Mouse (Mus musculus) kidney, embryonic 14.5 days (tissue): ENCODE data around the gene Snx9. TPM values are rescaled to one million over a fixed set of nuclear protein-coding genes. Genes with fewer than 3 reads are reported as not detected.

Source experiments
- ATAC-seq: fragments of 200-750 bp; cut with Nextera tagmentation; 2 replicates; pipeline ENCODE4 v1.8.0; 2017; ENCODE audit warnings: moderate number of reproducible peaks, mild to moderate bottlenecking, moderate TSS enrichment, moderate library complexity; ENCODE audit not compliant: low FRiP score, low TSS enrichment
- H3K27ac ChIP-seq: fragments of 300-500 bp; sonication (generic); 2 replicates; pipeline ENCODE4 v1.5.1; 2014; ENCODE audit warnings: low read depth, mild to moderate bottlenecking, low read length, moderate library complexity, mixed read lengths
- H3K27me3 ChIP-seq: fragments of 300-500 bp; sonication (generic); 2 replicates; pipeline ENCODE4 v1.6.1; 2014; ENCODE audit warnings: mild to moderate bottlenecking, low read length; ENCODE audit not compliant: control insufficient read depth, insufficient read depth
- H3K36me3 ChIP-seq: fragments of 300-500 bp; sonication (generic); 2 replicates; pipeline ENCODE4 v1.6.1; 2014; ENCODE audit warnings: low read length, mixed read lengths; ENCODE audit not compliant: control insufficient read depth, insufficient read depth
- H3K4me1 ChIP-seq: fragments of 300-500 bp; sonication (generic); 2 replicates; pipeline ENCODE4 v1.6.1; 2014; ENCODE audit warnings: low read length, mixed read lengths; ENCODE audit not compliant: control insufficient read depth, insufficient read depth
- H3K4me2 ChIP-seq: fragments of 300-500 bp; sonication (generic); replicated peaks from 2 replicates; pipeline ENCODE4 v1.6.1; 2014; ENCODE audit warnings: low read depth, mild to moderate bottlenecking, low read length
- H3K4me3 ChIP-seq: fragments of 300-500 bp; sonication (generic); 2 replicates; pipeline ENCODE4 v1.5.1; 2014; ENCODE audit warnings: mild to moderate bottlenecking, low read length
- H3K9ac ChIP-seq: fragments of 300-500 bp; sonication (generic); 2 replicates; pipeline ENCODE4 v1.6.1; 2014; ENCODE audit warnings: low read depth, mild to moderate bottlenecking, low read length, moderate library complexity
- H3K9me3 ChIP-seq: fragments of 300-500 bp; sonication (generic); 2 replicates; pipeline ENCODE4 v1.6.1; 2016; ENCODE audit warnings: low read length; ENCODE audit not compliant: control insufficient read depth
- WGBS: fragments of 180-500 bp; shearing (Covaris S2); extraction: QIAGEN DNeasy Blood & Tissue Kit; methylation state at CpG from one replicate; pipeline ENCODE4 v1.1.7; 2014; 5-methylcytosine and 5-hydroxymethylcytosine counted together
- polyA plus RNA-seq: library from polyadenylated mRNA; unstranded; fragments of >200 nt; fragmentation: Nextera tagmentation; extraction: Ambion mirVana; gene quantifications from 2 replicates; pipeline ENCODE4 v1.2.1, GENCODE M21; 2014

The Snx9 gene
- polyA plus RNA-seq, 1 experiment from 2014 or later, result 44.5 TPM

- Histone ChIP-seq H3K36me3 (no peaks in the 10 kb centered on the region), H3K27ac (no peak overlapping the region; the same call in 1 of the 2 replicates), H3K4me3 (no peak overlapping the region), H3K4me1 (peaks cover 30% of the 10 kb centered on the region), H3K4me2 (peak overlapping the region; percentile 8; the same call in 1 of the 2 replicates), H3K27me3 (no peaks in the 10 kb centered on the region), H3K9ac (no peak overlapping the region), H3K9me3 (no peaks in the 10 kb centered on the region)
- WGBS, result 64% methylated on average over 20 of the region's 20 CpGs
- no peak for ATAC-seq
Measured at GRCm38 (mm10) chr17:5976221-5977055, 135.3 kb downstream of the Snx9 start.

GRCm38 (mm10) chr17:5977056-5977920, 136.2 kb downstream of the Snx9 start:
- no peak overlapping the region for H3K4me3 ChIP-seq
- no peaks in the 10 kb centered on the region for H3K27me3 ChIP-seq
- H3K4me1 ChIP-seq, result peaks cover 30% of the 10 kb centered on the region
- no peak for ATAC-seq
- no peaks in the 10 kb centered on the region for H3K36me3 ChIP-seq
- no peak overlapping the region for H3K4me2 ChIP-seq
- WGBS, result 37% methylated on average over 16 of the region's 16 CpGs
- no peaks in the 10 kb centered on the region for H3K9me3 ChIP-seq
- no peak overlapping the region for H3K9ac ChIP-seq
- H3K27ac ChIP-seq, result no peak overlapping the region; the same call in 1 of the 2 replicates

- peaks cover 30% of the 10 kb centered on the region for H3K4me1 ChIP-seq
- no peak overlapping the region for H3K4me3 ChIP-seq
- no peak overlapping the region for H3K27ac ChIP-seq
- no peak for ATAC-seq
- H3K36me3 ChIP-seq, result no peaks in the 10 kb centered on the region
- H3K4me2 ChIP-seq, result no peak overlapping the region
- H3K27me3 ChIP-seq, result no peaks in the 10 kb centered on the region
- no peak overlapping the region for H3K9ac ChIP-seq
- WGBS, result 81% methylated on average over 8 of the region's 8 CpGs
- H3K9me3 ChIP-seq, result no peaks in the 10 kb centered on the region
Measured at GRCm38 (mm10) chr17:5977921-5978504, 136.9 kb downstream of the Snx9 start.

- H3K27ac ChIP-seq, result no peak overlapping the region
- no peak overlapping the region for H3K4me3 ChIP-seq
- H3K27me3 ChIP-seq, result no peaks in the 10 kb centered on the region
- peaks cover 30% of the 10 kb centered on the region for H3K4me1 ChIP-seq
- no peak overlapping the region for H3K4me2 ChIP-seq
- no peak for ATAC-seq
- no peak overlapping the region for H3K9ac ChIP-seq
- H3K9me3 ChIP-seq, result no peaks in the 10 kb centered on the region
- no peaks in the 10 kb centered on the region for H3K36me3 ChIP-seq
- 71% methylated on average over 10 of the region's 10 CpGs for WGBS
Measured at GRCm38 (mm10) chr17:5978505-5979077, 137.5 kb downstream of the Snx9 start.

GRCm38 (mm10) chr17:5980860-5981259, 139.7 kb downstream of the Snx9 start:
- WGBS, result 35% methylated on average over 6 of the region's 6 CpGs
- no peaks in the 10 kb centered on the region for H3K36me3 ChIP-seq
- H3K9ac ChIP-seq, result no peak overlapping the region
- no peak overlapping the region for H3K4me3 ChIP-seq
- no peak overlapping the region for H3K27ac ChIP-seq
- no peaks in the 10 kb centered on the region for H3K27me3 ChIP-seq
- H3K4me2 ChIP-seq, result no peak overlapping the region
- peaks cover 20% of the 10 kb centered on the region for H3K4me1 ChIP-seq
- ATAC-seq, result no peak
- no peaks in the 10 kb centered on the region for H3K9me3 ChIP-seq

Other genes starting within 250 kb of the Snx9 start
- 2.9 and 4.3 TPM in 2 replicates for gene Synj2, start 100.0 kb downstream of the Snx9 start, polyA plus RNA-seq
- 4.3 and 6.6 TPM in 2 replicates for gene Serac1, start 238.4 kb downstream of the Snx9 start, polyA plus RNA-seq
- gene Gtf2h5, start 238.5 kb downstream of the Snx9 start, polyA plus RNA-seq, result 180 and 218 TPM in 2 replicates